Mouse (Mus musculus): ENCODE results near the gene Lipa. TPM values are rescaled to one million over a fixed set of nuclear protein-coding genes. Genes with fewer than 3 reads are reported as not detected.

Gene Lipa
- polyA plus RNA-seq (2012; rRNA removed), result 11.3 and 16.3 TPM in 2 replicates

GRCm38 (mm10) chr19:34526941-34527682, at the start of gene Lipa:
Gene Lipa, minus strand, starts transcription at chr19:34527474.

GRCm38 (mm10) chr19:34550534-34551223, 23.4 kb upstream of the Lipa start, which contains the start of gene Ifit2:
Gene Ifit2, plus strand, starts transcription at chr19:34550694.

DNA sequence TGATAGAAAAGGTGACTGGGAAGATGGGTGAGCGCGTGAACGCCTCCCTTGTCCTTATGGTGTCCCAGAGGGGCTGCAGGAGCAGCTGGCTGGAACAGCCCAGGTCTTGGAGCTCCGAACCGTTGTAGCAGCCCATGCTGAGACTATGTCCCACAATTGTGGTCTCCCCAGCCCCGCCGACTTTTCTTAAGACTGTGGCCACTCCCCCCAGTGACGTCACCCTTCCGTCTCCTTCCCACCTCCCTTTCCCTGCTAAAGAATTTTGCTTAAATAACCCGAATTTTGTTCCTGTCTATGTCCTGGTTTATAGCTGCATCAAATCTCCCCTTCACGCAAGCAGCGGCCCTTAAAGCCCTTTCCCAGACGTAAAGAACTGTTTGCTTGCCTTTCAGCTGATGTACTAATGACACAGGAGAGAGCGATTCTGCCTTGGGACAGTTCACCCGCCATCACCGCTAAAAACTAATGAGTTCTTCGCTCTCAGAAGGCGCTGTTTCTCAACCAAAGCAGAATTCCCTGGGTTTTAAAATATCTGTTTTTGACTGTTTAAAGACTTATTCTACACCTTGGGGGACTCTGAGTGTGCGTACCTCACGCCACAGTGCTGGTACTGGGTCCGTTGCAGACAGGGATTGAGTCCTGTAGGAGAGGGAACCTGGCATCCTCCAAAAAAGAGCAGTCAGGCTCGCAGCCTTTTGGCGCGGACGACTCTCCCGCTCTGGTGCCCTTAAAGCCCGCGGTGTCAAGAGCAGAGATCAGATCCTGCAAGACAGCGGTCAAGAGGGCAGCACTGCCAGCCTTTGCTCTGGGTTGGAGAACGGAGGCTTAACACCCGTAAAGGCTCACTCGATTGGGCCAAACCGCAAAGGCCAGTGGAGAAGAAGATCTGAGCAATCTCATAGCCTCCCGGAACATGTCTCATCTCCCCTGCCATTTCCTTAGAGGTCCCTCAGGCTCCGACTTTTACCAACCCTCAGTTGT, 52.0 kb downstream of the Lipa start, which contains the start of gene Ch25h:
Gene Ch25h, minus strand, starts transcription at position 174 of the 981 bp plus-strand sequence.

Other genes with a start within 250 kb of the Lipa start
- gene Fas, start 236.8 kb downstream of the Lipa start, polyA plus RNA-seq (2012; rRNA removed), result 0.73 and 1.4 TPM in 2 replicates
- 9.0 and 10.7 TPM in 2 replicates for gene Ch25h, start 52.3 kb downstream of the Lipa start, polyA plus RNA-seq (2012; rRNA removed)
- gene Ifit2, start 23.2 kb upstream of the Lipa start, polyA plus RNA-seq (2012; rRNA removed), result 0.86 and 0.87 TPM in 2 replicates
- gene Ifit3, start 56.1 kb upstream of the Lipa start, polyA plus RNA-seq (2012; rRNA removed), result 0.41 and 0.59 TPM in 2 replicates
- 12.0 and 18.9 TPM in 2 replicates for gene Ifit1bl1, start 74.5 kb upstream of the Lipa start, polyA plus RNA-seq (2012; rRNA removed)
- gene Ifit3b, start 80.5 kb upstream of the Lipa start, polyA plus RNA-seq (2012; rRNA removed), result 0.14 and 0.25 TPM in 2 replicates
- gene Ifit1bl2, start 113.3 kb upstream of the Lipa start, polyA plus RNA-seq (2012; rRNA removed), result 0.57 and 1.0 TPM in 2 replicates
- 1.8 and 2.1 TPM in 2 replicates for gene Ifit1, start 113.4 kb upstream of the Lipa start, polyA plus RNA-seq (2012; rRNA removed)
- gene Slc16a12, start 219.8 kb upstream of the Lipa start, polyA plus RNA-seq (2012; rRNA removed), result 2.0 and 3.0 TPM in 2 replicates